Mouse (Mus musculus) intestine, postnatal 0 days (tissue): ENCODE measurements around the gene Maz. TPM values are rescaled to one million over a fixed set of nuclear protein-coding genes. Genes with fewer than 3 reads are reported as not detected.

ENCODE experiments used
- ATAC-seq: fragments of 200-750 bp; cut with Nextera tagmentation; 2 replicates; pipeline ENCODE4 v1.8.0; 2017; ENCODE audit warnings: mild to moderate bottlenecking, moderate TSS enrichment, moderate library complexity
- H3K27ac ChIP-seq: fragments of 300-500 bp; sonication (generic); 2 replicates; pipeline ENCODE4 v1.5.1; 2014; ENCODE audit warnings: mild to moderate bottlenecking, low read depth, low read length, moderate library complexity
- H3K27me3 ChIP-seq: fragments of 300-500 bp; sonication (generic); replicated peaks from 2 replicates; pipeline ENCODE4 v1.6.1; 2014; ENCODE audit warnings: low read length, mixed read lengths; ENCODE audit not compliant: control insufficient read depth, insufficient read depth
- H3K36me3 ChIP-seq: fragments of 300-500 bp; sonication (generic); 2 replicates; pipeline ENCODE4 v1.6.1; 2014; ENCODE audit warnings: mild to moderate bottlenecking, moderate library complexity; ENCODE audit not compliant: control insufficient read depth, insufficient read depth
- H3K4me1 ChIP-seq: fragments of 300-500 bp; sonication (generic); replicated peaks from 2 replicates; pipeline ENCODE4 v1.6.1; 2014; ENCODE audit warnings: antibody characterized with exemption, low read length, mixed read lengths; ENCODE audit not compliant: control insufficient read depth, insufficient read depth
- H3K4me2 ChIP-seq: fragments of 300-500 bp; sonication (generic); replicated peaks from 2 replicates; pipeline ENCODE4 v1.6.1; 2014; ENCODE audit warnings: low read depth, mild to moderate bottlenecking, moderate library complexity
- H3K4me3 ChIP-seq: fragments of 300-500 bp; sonication (generic); 2 replicates; pipeline ENCODE4 v1.5.1; 2014; ENCODE audit warnings: low read depth, low read length
- H3K9ac ChIP-seq: fragments of 300-500 bp; sonication (generic); 2 replicates; pipeline ENCODE4 v1.6.1; 2014; ENCODE audit warnings: mild to moderate bottlenecking, low read depth, low read length
- H3K9me3 ChIP-seq: fragments of 300-500 bp; sonication (generic); 2 replicates; pipeline ENCODE4 v1.6.1; 2016; ENCODE audit warnings: mixed run types; ENCODE audit not compliant: control insufficient read depth
- CTCF ChIP-seq: sonication (generic); IDR thresholded peaks from 2 replicates; pipeline ENCODE4 v1.5.1; 2016; ENCODE audit warnings: low read depth, mild to moderate bottlenecking, control low read depth, antibody characterized with exemption, moderate library complexity
- WGBS: fragments of 180-500 bp; shearing (Covaris S2); extraction: QIAGEN DNeasy Blood & Tissue Kit; methylation state at CpG from one replicate; pipeline ENCODE4 v1.1.7; 2014; 5-methylcytosine and 5-hydroxymethylcytosine counted together
- polyA plus RNA-seq: library from polyadenylated mRNA; unstranded; fragments of >200 nt; fragmentation: Nextera tagmentation; extraction: Ambion mirVana; gene quantifications from 2 replicates; pipeline ENCODE4 v1.2.1, GENCODE M21; 2015

The Maz gene
- polyA plus RNA-seq, 1 experiment from 2014 or later, result 32.6 TPM

DNA sequence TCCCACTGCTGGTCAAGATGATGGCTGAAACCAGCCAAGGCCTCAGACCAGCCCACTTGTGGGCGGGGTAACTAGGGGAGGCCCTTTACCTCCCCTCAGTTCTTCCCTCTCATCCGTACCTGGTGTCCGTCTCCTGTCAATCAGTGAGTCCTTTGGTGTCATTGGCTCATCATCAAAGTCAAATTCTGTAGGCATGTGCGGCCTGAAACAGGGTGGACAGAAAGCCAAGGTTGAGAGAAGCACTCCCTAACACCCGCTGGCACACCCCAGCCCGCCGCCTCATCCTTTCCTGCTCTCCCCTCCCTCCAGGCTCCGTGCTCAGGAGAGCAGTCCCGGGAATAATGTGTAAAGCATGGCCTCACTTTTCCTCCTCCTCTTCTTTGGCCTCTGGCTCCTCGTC, 10.8 kb downstream of the Maz start:
- peak overlapping the region; percentile 81 for H3K27ac ChIP-seq
- H3K4me2 ChIP-seq, result peak overlapping the region; percentile 82
- WGBS, result under 1% methylated on average over 10 of the region's 10 CpGs
- H3K9me3 ChIP-seq, result no peaks in the 10 kb centered on the region
- H3K27me3 ChIP-seq, result no peaks in the 10 kb centered on the region
- 0 out of 2 replicates have a peak, but pooled peaks cover 7% of the 10 kb centered on the region for H3K36me3 ChIP-seq
- peak overlapping the region; percentile 59 for H3K4me3 ChIP-seq
- H3K4me1 ChIP-seq, result peaks cover under 1% of the 10 kb centered on the region; the same call in 1 of the 2 replicates
- no peak for TF ChIP-seq CTCF
- ATAC-seq, result no peak
- peak overlapping the region; percentile 73 for H3K9ac ChIP-seq

DNA sequence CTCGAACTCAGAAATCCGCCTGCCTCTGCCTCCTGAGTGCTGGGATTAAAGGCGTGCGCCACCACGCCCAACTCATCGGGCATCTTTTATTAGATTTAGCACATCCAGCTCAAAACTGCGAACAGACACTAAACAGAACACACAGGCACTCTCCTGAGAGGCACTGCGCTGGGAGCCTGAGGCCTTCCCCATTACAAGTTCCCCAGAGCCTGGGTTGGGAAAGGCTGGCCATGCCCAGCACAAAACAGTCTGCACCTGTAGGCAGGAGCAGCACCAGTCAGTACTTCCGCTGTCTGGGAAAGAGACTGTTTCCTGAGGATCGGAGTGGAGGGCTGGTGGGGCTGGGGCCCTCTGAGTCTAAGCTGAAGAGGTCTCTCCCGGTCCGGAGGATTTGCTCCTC, 11.8 kb downstream of the Maz start:
- H3K9me3 ChIP-seq, result no peaks in the 10 kb centered on the region
- H3K4me1 ChIP-seq, result no peaks in the 10 kb centered on the region
- no peak for TF ChIP-seq CTCF
- 0 out of 2 replicates have a peak, but pooled peaks cover 7% of the 10 kb centered on the region for H3K36me3 ChIP-seq
- no peak overlapping the region for H3K9ac ChIP-seq
- no peak for ATAC-seq
- peak overlapping the region; percentile 69 for H3K4me2 ChIP-seq
- WGBS, result 89% methylated on average over 12 of the region's 12 CpGs
- H3K27ac ChIP-seq, result peak overlapping the region; percentile 54; the same call in 1 of the 2 replicates
- H3K27me3 ChIP-seq, result no peaks in the 10 kb centered on the region
- H3K4me3 ChIP-seq, result no peak overlapping the region

DNA sequence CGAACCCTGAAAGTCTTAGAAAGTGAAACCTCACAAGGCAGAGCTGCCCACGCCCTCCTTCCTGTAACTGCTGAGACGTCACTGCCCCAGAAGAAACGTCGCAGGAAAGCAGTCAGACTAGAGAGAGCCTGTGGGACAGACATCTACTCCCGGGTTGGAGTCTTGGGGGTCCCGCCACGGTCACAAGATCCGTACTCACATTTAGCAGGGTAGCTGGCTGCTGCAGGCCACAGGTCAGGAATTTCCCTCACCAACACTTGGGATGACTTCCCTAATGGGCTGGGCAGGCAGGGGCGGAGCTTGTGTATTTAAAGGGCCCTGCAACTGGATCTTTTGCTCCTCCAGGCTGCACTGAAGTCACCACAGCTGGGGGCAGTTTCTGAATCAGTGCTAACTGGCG, 12.5 kb downstream of the Maz start, which contains the start of gene Mvp:
Mvp (minus strand) TSS at position 302 of the 400 bp plus-strand sequence.
- TF ChIP-seq CTCF, result no peak

DNA sequence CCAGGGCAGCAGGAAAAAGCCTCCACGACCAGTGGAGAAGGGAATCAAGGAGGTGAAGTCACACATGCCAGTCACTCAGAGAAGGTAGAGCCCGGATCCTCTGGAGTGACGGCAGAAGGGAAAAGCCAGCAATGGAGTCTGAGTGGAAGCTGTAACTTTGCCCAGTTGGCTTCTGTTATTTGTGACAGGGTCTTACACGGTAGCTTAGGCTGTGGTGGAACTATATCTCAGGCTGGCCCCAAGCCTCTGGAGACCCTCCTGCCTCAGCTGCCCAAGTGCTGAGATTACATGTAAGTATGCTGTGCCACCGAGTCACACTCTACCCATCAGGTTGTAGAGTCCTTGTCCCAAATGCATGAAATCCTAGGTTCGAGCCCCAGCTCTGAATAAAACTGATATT, 13.5 kb downstream of the Maz start:
- no peak for ATAC-seq
- 87% methylated on average over 6 of the region's 6 CpGs for WGBS
- peak overlapping the region; percentile 22; the same call in 1 of the 2 replicates for H3K27ac ChIP-seq
- 0 out of 2 replicates have a peak, but pooled peaks cover 7% of the 10 kb centered on the region for H3K36me3 ChIP-seq
- H3K9ac ChIP-seq, result peak overlapping the region; percentile 54
- H3K4me2 ChIP-seq, result peak overlapping the region; percentile 69
- peak overlapping the region; percentile 64 for H3K4me3 ChIP-seq
- H3K9me3 ChIP-seq, result no peaks in the 10 kb centered on the region
- no peak for TF ChIP-seq CTCF
- peaks cover 11% of the 10 kb centered on the region for H3K4me1 ChIP-seq
- H3K27me3 ChIP-seq, result no peaks in the 10 kb centered on the region

More for the DNA sequence above, 12.5 kb downstream of the Maz start, which contains the start of gene Mvp:
- ATAC-seq, result no peak
- Histone ChIP-seq H3K27me3 (no peaks in the 10 kb centered on the region), H3K27ac (peak within 1 kb of the TSS; percentile 68), H3K4me3 (peak within 1 kb of the TSS; percentile 64), H3K4me1 (peaks cover 2% of the 10 kb centered on the region; the same call in 1 of the 2 replicates), H3K4me2 (peak within 1 kb of the TSS; percentile 69), H3K36me3 (0 out of 2 replicates have a peak, but pooled peaks cover 7% of the 10 kb centered on the region), H3K9ac (peak within 1 kb of the TSS; percentile 54), H3K9me3 (no peaks in the 10 kb centered on the region)
- WGBS, result 11% methylated on average over 11 of the region's 11 CpGs

DNA sequence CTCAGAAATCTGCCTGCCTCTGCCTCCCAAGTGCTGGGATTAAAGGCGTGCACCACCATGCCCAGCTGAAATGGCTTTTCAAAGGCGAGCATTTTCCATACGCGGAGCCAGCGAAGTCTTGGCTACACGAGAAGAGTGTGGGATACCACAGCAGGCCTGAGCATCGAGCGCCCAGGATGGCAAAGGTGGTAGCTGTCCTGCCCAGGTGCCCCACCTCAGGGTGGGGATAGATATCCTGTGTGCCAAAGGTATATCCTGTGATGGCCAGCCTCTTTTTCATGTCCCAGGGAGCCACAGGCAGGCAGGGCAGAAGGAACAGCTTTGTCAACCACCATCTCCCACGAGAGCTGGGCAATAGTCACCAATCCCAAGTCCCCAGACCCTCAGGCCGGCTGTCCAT, 14.0 kb downstream of the Maz start:
- peak overlapping the region; percentile 69 for H3K4me2 ChIP-seq
- no peak overlapping the region for H3K9ac ChIP-seq
- 89% methylated on average over 10 of the region's 10 CpGs for WGBS
- no peak overlapping the region for H3K4me3 ChIP-seq
- 0 out of 2 replicates have a peak overlapping the region, but pooled peaks have one; percentile 22 for H3K27ac ChIP-seq
- H3K4me1 ChIP-seq, result peaks cover 13% of the 10 kb centered on the region
- no peak for TF ChIP-seq CTCF
- H3K36me3 ChIP-seq, result 0 out of 2 replicates have a peak, but pooled peaks cover 7% of the 10 kb centered on the region
- no peaks in the 10 kb centered on the region for H3K9me3 ChIP-seq
- ATAC-seq, result no peak
- no peaks in the 10 kb centered on the region for H3K27me3 ChIP-seq

DNA sequence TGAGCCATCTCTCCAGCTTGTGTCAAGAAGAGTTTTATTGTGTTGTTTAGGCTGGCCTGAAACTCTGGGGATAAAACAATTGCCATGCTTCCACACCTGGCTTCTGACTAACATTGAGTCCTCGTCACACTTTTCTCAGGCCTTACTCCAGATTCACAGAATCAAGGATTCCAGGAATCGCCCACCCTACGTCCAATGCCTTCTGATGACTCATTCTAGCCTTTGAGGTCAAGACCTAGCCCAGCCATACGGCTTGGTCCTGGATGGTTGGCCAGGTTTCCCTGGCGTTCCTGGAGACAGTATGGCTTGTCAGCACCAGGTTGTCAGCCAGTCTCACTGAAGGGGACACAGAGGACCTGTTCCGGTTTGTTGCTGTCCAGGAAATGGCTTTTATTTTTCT, 14.5 kb downstream of the Maz start:
- Histone ChIP-seq H3K4me3 (no peak overlapping the region), H3K27ac (no peak overlapping the region), H3K9me3 (no peaks in the 10 kb centered on the region), H3K27me3 (no peaks in the 10 kb centered on the region), H3K36me3 (0 out of 2 replicates have a peak, but pooled peaks cover 7% of the 10 kb centered on the region), H3K4me2 (no peak overlapping the region), H3K4me1 (peaks cover 15% of the 10 kb centered on the region), H3K9ac (no peak overlapping the region)
- TF ChIP-seq CTCF, result no peak
- no peak for ATAC-seq
- 79% methylated on average over 6 of the region's 6 CpGs for WGBS
